11 mouse cellular contexts compared by ENCODE assay signal in the genomic region with DNA sequence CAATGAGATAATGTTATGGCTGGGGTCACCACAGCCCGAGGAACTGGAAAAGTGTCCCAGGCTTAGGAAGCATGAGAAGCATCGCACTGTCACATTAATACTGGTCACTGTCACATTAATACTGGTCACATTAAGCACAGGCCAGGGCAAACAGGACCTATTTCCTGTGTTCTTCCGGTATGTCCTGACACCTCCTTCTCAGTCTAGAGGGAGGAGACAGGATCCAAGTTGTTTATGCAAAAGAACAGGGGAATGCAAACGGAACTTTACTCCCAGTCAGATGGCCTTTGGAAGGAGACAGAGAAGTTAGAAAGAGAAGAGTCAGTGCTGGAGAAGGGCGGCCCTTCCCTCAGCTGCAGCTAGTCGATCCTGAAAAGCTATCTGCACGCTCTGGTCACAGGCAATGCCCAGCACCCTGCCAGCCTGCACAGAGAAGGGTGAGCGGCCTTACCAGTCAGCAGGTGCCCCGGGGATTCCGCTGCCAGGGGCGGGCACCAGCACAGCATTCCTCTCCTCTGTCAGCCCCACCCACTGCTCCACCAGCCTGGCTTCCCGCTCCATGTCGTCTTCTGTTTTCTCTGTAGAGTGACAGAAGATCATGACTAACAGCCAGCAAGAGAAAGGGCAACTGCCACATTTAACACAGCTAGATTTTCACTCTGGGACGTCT. TPM values are rescaled to one million over a fixed set of nuclear protein-coding genes. Genes with fewer than 3 reads are reported as not detected.
A peak's percentile ranks its signal among the peaks of the same experiment; 100 is the strongest.
DNase-seq lines count a peak whose midpoint lies in the region; ATAC-seq and TF ChIP-seq lines count a peak whose summit lies in the region.
"Had no signal": no experiment of that assay in that cellular context is flagged by ENCODE, and none has a peak within 500 bp of the region (broad histone marks: within the 10 kb centered on the region; RNA-seq: fewer than 3 reads in every experiment).

No protein-coding gene starts in this region.

- peak; percentile 17 to 35 for DNase-seq in heart, postnatal 14 days
- no peak for DNase-seq in heart, postnatal 25 days (ENCODE audit: low spot score)
- peak; percentile 26 for DNase-seq in 416B (ENCODE audit: low read depth)
- DNase-seq in gastrocnemius, postnatal 10 days: peak; percentile 58
- DNase-seq in kidney, postnatal 36 days: peak; percentile 52 to 71
- DNase-seq in frontal cortex, adult 2 months (ENCODE audit: extremely low spot score in 1 of 2, low spot score in 1 of 2): no peak
- no peak for DNase-seq in layer of hippocampus, adult 2 months (ENCODE audit: low spot score in 2 of 2)
- DNase-seq: cerebellum, adult 11 months had no signal

- no peak overlapping the region for H3K27ac ChIP-seq in layer of hippocampus, adult 2 months
- H3K27ac ChIP-seq: heart, embryonic 15.5 days; midbrain, embryonic 10.5 days had no signal

- ATAC-seq in monocyte, adult 5-6 weeks (replicated peaks; ENCODE audit: insufficient number of reproducible peaks, low FRiP score, low TSS enrichment, poor library complexity, severe bottlenecking): no peak

- intact Hi-C loops in heart, postnatal 14 days (cut with DNase I): no loop called here
- intact Hi-C loops in heart, postnatal 25 days (cut with DNase I): no loop called here

- no peak for TF ChIP-seq CTCF in layer of hippocampus, adult 2 months (conservative IDR thresholded peaks at IDR 0.05)

- no peak overlapping the region for H3K4me3 ChIP-seq in layer of hippocampus, adult 2 months
- H3K4me3 ChIP-seq: heart, embryonic 15.5 days; midbrain, embryonic 10.5 days had no signal

RNA-seq across cellular contexts. Expression of a gene that starts 49.0 kb away (rescaled TPM):
- total RNA-seq in heart, postnatal 14 days (2021): 10 to 100 TPM; 36.9 to 37.9 TPM
- 10 to 100 TPM; 29.4 to 39.3 TPM for total RNA-seq in heart, postnatal 25 days (2021)
- 10 to 100 TPM; 34.1 to 43.8 TPM for total RNA-seq in gastrocnemius, postnatal 10 days (2021)
- 32.1 and 33.8 TPM in 2 replicates for polyA plus RNA-seq in frontal cortex, adult 2 months (2012; rRNA removed)
- total RNA-seq in layer of hippocampus, adult 2 months (2021): 10 to 100 TPM; 56.3 to 56.4 TPM
- total RNA-seq in monocyte, adult 5-6 weeks (2017): 103 to 122 TPM (median 110 TPM) in 3 replicates

Comparison
In these comparisons a context has a peak if more than half of its experiments do, and no peak if none do; other contexts are left out.
1. DNase-seq: peak in heart, postnatal 14 days (2 of 2), 416B (single experiment), gastrocnemius, postnatal 10 days (single experiment) and kidney, postnatal 36 days (2 of 2); none in heart, postnatal 25 days (single experiment), frontal cortex, adult 2 months (0 of 2) and layer of hippocampus, adult 2 months (0 of 2).